Mouse (Mus musculus) T-cell, adult 2 months (primary cell): Measurements from ENCODE around the gene Cfap100.

Experiments
- DNase-seq: peaks from one replicate; pipeline ENCODE4 v3.0.0; 2022; ENCODE audit warnings: low spot score

Cfap100 gene

GRCm38 (mm10) chr6:90428380-90428974 is at the start of gene Cfap100:
Gene Cfap100, minus strand, starts transcription at chr6:90428797.
- DNase-seq: peak; percentile 25

GRCm38 (mm10) chr6:90476941-90477518 is 48.4 kb upstream of the Cfap100 start:
- no peak for DNase-seq

- no peak for DNase-seq
Observed at GRCm38 (mm10) chr6:90475854-90476212, 47.2 kb upstream of the Cfap100 start.

- no peak for DNase-seq
Observed at GRCm38 (mm10) chr6:90475176-90475853, 46.7 kb upstream of the Cfap100 start.

DNA sequence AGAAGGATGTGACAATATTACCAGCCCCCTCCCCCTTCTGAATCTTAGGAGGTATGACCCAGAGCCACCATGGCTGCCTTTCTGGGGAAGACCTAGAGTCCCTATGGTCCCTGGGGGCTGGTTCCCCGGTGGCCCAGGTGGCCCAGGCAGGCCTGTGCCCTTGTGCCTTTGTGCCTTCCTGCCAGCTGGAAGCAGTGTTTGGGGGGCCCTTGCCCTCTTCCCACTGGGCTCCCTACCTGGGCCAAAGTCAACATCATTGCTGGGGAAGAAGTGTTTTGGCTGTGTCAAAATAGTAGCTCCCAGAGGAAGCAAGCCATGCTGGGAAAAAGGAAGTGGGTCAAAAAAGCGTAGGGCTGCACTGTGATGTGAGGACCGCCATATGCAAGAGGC is 45.8 kb upstream of the Cfap100 start:
- no peak for DNase-seq

DNA sequence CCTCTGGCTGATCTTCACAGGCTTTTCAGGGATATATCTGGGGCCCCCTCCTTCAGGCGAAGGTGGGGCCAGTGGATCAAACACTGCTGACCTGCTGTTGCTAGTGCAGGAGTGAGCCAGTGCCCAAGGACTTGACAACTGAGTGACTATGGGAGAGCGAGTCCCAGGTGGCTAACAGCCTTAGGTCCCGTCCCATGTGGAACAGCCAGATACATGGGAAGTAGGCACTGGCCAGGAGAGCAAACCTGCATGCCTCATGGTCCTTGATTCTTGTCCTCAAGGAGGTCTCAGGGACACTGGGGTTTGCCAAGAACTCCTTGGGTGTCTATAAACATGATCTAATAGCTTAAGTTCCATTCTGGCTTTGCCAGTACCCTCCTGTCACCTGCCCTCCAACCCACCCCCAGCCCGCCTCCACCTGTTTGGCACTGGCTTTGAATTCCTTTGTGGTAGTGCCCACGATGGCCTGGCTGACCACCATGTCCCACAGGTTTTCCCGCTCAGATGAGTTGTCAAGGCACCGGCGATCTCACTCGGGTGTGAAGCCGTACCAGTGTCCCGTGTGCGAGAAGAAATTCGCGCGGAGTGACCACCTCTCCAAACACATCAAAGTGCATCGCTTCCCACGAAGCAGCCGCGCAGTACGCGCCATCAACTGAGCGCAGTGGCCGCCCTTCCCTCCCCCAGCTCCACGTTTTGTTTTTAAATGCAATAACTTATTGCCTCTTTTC is 45.2 kb upstream of the Cfap100 start:
- DNase-seq: no peak

DNA sequence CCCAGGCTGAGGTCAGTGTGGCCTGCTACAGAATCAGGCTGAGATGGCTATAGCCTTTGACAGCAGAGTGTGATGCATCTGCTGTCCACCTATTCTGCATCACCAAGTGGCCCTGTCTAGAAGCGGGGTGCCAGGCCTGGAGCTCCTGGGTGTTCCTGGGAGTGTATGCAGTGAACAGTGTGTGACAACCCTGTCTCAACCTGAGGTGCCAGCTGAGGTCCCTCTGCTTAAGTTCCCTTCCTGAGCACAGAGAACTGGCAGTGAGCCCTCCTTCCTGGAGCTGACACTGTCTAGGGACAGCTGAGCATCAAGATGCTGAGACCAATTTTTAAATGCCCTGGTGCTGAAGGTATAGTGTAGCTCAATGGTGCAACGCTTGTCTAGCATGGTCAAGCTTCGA is 44.1 kb upstream of the Cfap100 start:
- DNase-seq: no peak

GRCm38 (mm10) chr6:90472079-90472478 is 43.5 kb upstream of the Cfap100 start:
- no peak for DNase-seq

- no peak for DNase-seq
Observed at GRCm38 (mm10) chr6:90470947-90471541, 42.4 kb upstream of the Cfap100 start.

GRCm38 (mm10) chr6:90470255-90470654 is 41.7 kb upstream of the Cfap100 start:
- no peak for DNase-seq

GRCm38 (mm10) chr6:90469041-90469440 is 40.4 kb upstream of the Cfap100 start:
- DNase-seq: no peak

DNA sequence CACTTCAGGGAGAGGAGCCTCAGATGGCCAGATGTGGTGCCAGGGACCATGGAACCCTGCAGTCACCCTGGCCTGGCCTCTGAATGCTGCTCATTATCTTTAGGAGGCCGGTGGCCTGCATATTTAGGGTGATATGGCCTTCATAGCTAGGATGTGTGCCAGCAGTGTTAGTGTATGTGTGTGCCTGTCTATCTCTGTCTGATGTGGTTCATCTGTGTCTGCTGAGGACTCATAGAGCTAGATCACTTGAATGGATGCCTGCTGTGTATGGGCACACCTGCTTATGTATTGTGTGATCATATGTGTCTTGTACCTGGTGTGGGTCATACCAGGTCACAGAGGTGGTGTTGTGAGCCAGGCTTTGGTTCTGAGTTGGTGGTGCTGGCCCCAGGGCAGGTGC is 39.6 kb upstream of the Cfap100 start:
- no peak for DNase-seq

- no peak for DNase-seq
Observed at GRCm38 (mm10) chr6:90466847-90467410, 38.3 kb upstream of the Cfap100 start.

GRCm38 (mm10) chr6:90466079-90466478 is 37.5 kb upstream of the Cfap100 start:
- DNase-seq: no peak

DNA sequence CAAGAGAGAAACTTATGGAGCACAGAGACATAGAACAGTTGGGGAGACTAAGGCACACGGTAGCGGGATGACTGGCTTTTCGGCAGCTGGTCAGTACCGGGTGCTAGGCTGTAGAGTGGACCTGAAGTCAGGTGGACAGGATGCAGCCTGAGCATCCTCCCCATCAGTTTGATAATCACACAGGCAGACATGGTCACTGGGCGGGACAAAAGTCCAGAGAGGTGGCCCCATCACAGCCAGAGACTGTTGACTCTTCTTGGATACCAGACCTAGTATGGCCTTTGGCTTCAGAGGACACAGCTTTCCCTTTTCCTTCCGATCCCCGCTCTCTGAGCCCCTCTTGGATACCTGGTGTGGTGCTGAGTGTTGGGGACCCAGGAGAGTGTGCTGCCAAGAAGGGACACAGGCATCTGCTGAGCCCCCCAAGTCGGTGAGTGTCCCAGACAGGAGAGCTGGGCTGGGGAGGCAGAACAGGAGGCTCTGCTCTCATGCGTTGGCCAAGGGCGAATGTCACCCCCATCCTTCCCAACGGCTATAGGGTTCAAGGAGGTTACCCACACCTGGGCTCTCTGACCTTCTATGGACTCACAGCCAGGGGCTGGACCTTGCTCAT is 36.5 kb upstream of the Cfap100 start:
- no peak for DNase-seq

DNA sequence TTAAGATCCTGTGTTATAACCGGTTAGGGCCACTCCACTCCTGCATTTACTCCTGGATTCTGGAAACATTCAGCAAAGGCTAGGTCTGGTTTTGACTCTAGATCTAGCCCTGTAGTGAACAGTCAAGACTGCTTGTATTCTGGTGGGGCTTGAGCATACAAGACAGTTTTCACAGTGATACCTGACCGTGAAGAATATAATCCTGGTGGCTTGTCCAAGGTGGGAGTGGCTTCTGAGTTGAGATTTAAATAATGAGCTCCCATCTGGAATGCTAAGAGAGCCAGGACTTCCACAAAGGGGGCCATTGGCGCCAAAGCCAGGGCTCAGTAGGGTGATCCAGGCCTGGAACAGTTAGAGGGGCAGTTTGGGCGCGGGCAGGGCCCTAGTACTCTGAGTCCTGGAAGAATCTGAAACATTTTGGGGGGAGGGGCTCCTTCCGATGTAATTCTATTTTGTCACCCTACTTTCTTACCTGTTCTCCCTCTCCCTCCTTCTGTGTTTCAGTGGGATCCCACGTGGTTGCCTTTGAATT is 35.4 kb upstream of the Cfap100 start:
- no peak for DNase-seq

DNA sequence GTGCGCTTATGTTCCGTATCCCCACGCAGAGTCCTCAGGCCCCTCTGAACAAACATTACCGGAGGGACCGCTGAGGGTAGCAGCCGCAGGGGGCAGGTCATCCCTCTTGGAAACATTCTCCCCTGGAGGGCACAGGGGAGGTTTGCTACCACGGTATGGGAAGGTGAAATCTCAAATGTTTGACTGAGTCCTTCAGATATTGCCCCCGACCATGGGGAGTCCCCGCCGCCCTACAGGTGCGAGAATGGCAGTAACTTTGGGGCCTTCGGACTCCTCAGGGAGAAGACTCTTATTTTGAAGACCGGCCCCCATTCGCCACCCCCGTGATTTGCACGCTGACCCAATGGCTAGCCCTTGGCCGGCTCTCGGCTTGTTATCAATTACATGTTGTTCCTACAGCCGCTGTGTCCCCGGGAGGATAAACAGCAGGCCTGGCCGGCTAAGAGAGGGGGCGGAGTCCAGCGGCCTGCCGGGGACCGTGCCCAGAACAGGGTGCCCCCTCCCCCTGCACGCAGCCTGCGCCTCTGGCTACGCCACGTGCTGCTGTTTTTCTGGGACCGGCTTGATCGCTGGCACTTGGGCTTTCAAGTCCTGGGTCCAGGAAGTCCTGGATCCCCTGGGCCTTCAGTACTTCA is 34.7 kb upstream of the Cfap100 start:
- DNase-seq: no peak

DNA sequence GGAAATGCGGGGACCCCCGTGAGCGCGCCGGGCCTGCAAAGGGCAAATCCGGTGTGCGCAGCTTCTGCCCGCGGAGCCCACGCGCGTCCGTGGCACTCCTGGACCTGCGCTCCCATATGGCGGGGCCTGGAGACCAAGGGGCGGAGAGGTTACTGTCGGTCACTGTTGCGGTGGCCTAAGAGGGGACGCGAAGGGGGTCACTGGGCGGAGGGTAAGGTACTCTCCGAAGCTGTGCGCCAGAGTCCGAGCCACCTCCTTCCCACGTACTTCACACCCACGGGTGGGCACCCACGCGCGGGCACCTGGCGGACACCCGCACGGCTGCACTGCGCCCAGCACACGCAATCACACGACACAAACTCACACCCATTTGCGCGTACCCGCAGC is 34.2 kb upstream of the Cfap100 start:
- DNase-seq: no peak

DNA sequence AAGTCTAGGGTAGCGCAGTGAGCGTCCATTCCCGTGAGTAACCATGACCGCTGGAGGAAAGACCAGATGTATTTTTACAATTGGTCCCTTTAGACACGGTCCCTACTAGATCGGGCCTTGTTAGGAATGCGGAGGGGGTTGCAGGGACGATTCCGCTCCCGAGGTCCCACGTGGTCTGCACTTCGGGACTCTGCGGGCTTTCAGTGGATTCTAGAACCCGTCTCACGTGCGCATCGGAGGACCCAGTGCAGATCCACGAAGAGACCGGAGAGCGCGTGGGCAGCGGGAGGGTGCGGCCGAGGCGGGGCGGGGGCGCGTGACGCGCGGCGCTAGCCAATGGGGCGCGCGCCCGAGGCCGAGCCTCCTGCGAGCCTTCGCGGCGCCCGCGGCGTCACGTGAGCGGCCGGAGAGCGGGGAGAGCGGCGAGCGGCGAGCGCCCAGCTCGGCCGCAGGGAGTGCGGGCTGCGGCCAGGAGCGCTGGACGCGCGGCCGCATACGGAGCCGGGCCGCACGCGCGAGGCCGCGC is 33.6 kb upstream of the Cfap100 start, which contains the start of gene Klf15:
Klf15 (plus strand) TSS at position 396 of the 526 bp plus-strand sequence.
- no peak for DNase-seq

DNA sequence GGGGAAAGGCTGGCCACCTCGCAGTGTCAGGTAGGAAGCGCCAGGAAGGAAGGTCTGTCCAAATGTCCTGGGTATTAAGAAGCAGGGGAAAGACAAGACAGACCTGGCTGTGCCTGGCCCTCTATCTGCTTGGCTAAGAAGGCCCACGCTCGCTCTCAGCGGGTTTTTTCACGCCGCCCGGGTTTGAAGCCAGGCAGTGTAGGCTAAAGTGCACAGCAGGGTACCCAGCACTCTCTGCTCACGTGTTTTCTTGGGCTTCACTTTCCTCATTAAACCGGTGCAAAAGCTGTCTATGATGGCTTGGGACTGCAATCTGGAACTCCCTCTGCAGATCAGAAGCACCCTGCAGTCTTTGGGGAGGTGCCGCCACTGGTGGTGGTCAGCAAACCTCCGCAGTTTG is 33.2 kb upstream of the Cfap100 start:
- DNase-seq: no peak

DNA sequence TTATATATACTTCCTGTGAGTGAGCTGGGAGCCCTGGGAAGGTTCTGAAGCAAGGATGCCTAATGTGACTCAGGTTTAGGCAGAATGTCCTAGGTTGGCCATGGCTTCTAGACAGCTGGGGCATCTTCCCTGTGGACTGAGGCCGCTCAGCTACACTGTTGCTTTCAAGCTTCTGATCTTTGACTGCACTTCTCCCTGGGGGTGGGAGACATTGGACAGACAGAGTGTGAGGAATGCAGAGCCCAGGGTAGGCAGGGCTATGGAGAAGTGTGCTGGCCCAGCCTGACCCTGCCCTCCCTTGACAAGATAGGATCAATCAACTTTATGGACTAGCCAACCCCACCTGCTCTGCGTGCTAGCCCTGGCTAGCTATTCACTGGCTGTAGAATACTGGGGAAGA is 32.6 kb upstream of the Cfap100 start:
- DNase-seq: no peak
